Mouse (Mus musculus): ENCODE measurements at regions not wholly inside any gene's neighbourhood (a gene's known extent, or its start where the extent isn't known, plus 50 kb on each side); places are given as distances from the start of the nearest gene placed in this dataset.

GRCm38 (mm10) chr6:140222534-140223324 is 181.5 kb upstream of the Plcz1 start:
- no peak for TF ChIP-seq CTCF (IDR thresholded peaks at IDR 0.05; ENCODE audit: control insufficient read depth, insufficient read depth, insufficient replicate concordance, low read depth, low read length)
- no peak for TF ChIP-seq POLR2A (IDR thresholded peaks at IDR 0.05; ENCODE audit: control insufficient read depth, low read depth, low read length)

All from testis, adult 2 months (tissue).